In the genomic region with DNA sequence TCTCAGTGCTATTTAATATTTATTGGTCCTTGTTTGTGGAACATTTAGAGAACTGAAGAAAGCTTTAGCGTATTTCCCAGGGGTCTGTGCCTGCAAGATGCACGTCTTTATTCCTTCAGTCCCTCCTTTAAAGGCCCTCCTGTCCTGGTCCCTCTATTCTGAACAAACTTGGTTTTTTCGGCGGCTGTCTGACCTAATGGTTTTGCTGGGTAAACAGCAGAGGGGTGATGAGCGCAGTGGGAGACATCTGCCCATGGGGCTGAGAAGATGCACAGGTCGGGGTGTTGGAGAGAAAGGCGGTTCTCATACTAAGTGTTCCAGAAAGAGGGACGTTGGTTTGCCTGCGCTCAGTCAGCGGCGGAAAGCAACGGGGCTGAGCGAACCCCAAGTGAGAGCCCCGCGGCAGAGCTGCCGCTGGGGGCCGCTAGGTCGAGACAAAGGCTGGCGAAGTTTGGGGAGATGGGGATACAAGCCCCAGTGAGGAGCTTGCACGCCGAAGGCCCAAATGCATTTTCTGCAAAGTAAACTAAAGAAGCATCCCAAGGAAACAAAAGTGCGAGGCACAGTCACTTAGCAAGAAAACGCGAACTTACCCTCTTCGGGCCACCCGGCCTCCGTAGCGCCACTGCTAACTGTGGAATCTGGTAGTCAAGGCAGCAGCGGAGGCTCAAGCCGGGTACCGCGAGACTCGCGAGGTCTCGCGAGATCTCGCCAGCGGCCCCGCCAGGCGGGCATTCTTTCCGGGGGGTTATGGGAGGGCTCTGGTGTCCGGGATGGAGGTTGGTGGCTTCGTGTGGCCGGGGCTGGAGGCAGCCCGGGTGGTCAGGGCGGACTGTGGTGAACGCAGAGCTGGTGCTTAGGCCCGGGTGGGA, we compare ENCODE assay signal across 8 mouse cellular contexts. TPM values are rescaled to one million over a fixed set of nuclear protein-coding genes. Genes with fewer than 3 reads are reported as not detected.
DNase-seq lines count a peak whose midpoint lies in the region; ATAC-seq and TF ChIP-seq lines count a peak whose summit lies in the region.

A gene (minus strand): TSS at position 645 of the 872 bp plus-strand sequence.
A gene (plus strand): TSS at position 734 of the 872 bp plus-strand sequence.

- H3K36me3 ChIP-seq in embryonic facial prominence, embryonic 15.5 days, result peaks cover 11% of the 10 kb centered on the region
- H3K36me3 ChIP-seq in limb, embryonic 14.5 days (ENCODE audit: control insufficient read depth, insufficient read depth, low read length), result peaks cover 12% of the 10 kb centered on the region
- no peaks in the 10 kb centered on the region for H3K36me3 ChIP-seq in midbrain, postnatal 0 days (ENCODE audit: insufficient read depth, low read length)

- H3K27ac ChIP-seq in bone marrow, adult 2 months (ENCODE audit: control insufficient read depth, insufficient read depth, low read depth, low read length, poor library complexity), result peak within 1 kb of the TSS; percentile 80
- H3K27ac ChIP-seq in embryonic facial prominence, embryonic 15.5 days (replicated peaks), result peak within 1 kb of the TSS; percentile 98
- H3K27ac ChIP-seq in limb, embryonic 14.5 days (replicated peaks; ENCODE audit: low read depth, low read length), result peak within 1 kb of the TSS; percentile 95
- H3K27ac ChIP-seq in midbrain, postnatal 0 days (ENCODE audit: low read depth, low read length), result peak within 1 kb of the TSS; percentile 98

- H3K4me3 ChIP-seq in bone marrow, adult 2 months (replicated peaks; ENCODE audit: control insufficient read depth, low read depth, low read length), result peak within 1 kb of the TSS; percentile 92
- H3K4me3 ChIP-seq in embryonic facial prominence, embryonic 15.5 days (replicated peaks), result peak within 1 kb of the TSS; percentile 99
- H3K4me3 ChIP-seq in limb, embryonic 14.5 days (replicated peaks; ENCODE audit: low read length), result peak within 1 kb of the TSS; percentile 97
- H3K4me3 ChIP-seq in midbrain, postnatal 0 days (ENCODE audit: low read depth, low read length), result peak within 1 kb of the TSS; percentile 97

- H3K9me3 ChIP-seq in embryonic facial prominence, embryonic 15.5 days (replicated peaks), result no peaks in the 10 kb centered on the region
- no peaks in the 10 kb centered on the region for H3K9me3 ChIP-seq in limb, embryonic 14.5 days (ENCODE audit: control insufficient read depth, low read length)
- H3K9me3 ChIP-seq in midbrain, postnatal 0 days (ENCODE audit: low read length), result no peaks in the 10 kb centered on the region

- peak; percentile 39; the same call in 1 of the 2 replicates for TF ChIP-seq CTCF in bone marrow, adult 2 months (IDR thresholded peaks at IDR 0.05; ENCODE audit: control insufficient read depth, insufficient read depth, low read length)
- peak; percentile 57 for TF ChIP-seq CTCF in midbrain, postnatal 0 days (IDR thresholded peaks at IDR 0.05)

- H3K9ac ChIP-seq in embryonic facial prominence, embryonic 15.5 days, result peak within 1 kb of the TSS; percentile 98
- peak within 1 kb of the TSS; percentile 96 for H3K9ac ChIP-seq in limb, embryonic 14.5 days (ENCODE audit: low read depth, low read length, severe bottlenecking)
- peak within 1 kb of the TSS; percentile 100 for H3K9ac ChIP-seq in midbrain, postnatal 0 days (replicated peaks; ENCODE audit: low read length, poor library complexity, severe bottlenecking)

- ATAC-seq in embryonic facial prominence, embryonic 15.5 days (ENCODE audit: insufficient number of reproducible peaks, low FRiP score, low TSS enrichment, low read depth), result peak; percentile 95
- peak; percentile 95 for ATAC-seq in limb, embryonic 14.5 days (ENCODE audit: low FRiP score, low read depth)
- peak; percentile 97 for ATAC-seq in midbrain, postnatal 0 days (ENCODE audit: low FRiP score)

- DNase-seq in 416B (ENCODE audit: low read depth), result peak; percentile 96
- peak; percentile 91 for DNase-seq in heart, adult 8-10 months (ENCODE audit: low spot score)
- DNase-seq in kidney, adult 9 months, result peak; percentile 94
- peak; percentile 95 for DNase-seq in limb, embryonic 14.5 days (ENCODE audit: low spot score)
- peak; percentile 98 for DNase-seq in midbrain, postnatal 0 days (ENCODE audit: low spot score)
- DNase-seq in spleen, postnatal 14 days (ENCODE audit: low spot score in 2 of 2), result peak; percentile 84 to 88

- no peaks in the 10 kb centered on the region; the same call in 1 of the 2 replicates for H3K4me1 ChIP-seq in bone marrow, adult 2 months (ENCODE audit: control insufficient read depth, insufficient read depth, low read length)
- H3K4me1 ChIP-seq in embryonic facial prominence, embryonic 15.5 days, result peaks cover 3% of the 10 kb centered on the region
- H3K4me1 ChIP-seq in limb, embryonic 14.5 days (ENCODE audit: control insufficient read depth, insufficient read depth, low read length), result peaks cover 7% of the 10 kb centered on the region
- 0 out of 2 replicates have a peak, but pooled peaks cover 3% of the 10 kb centered on the region for H3K4me1 ChIP-seq in midbrain, postnatal 0 days (ENCODE audit: insufficient read depth, low read length)

- under 1% methylated on average over 48 of the region's 48 CpGs for WGBS in bone marrow, adult 2 months
- WGBS in embryonic facial prominence, embryonic 15.5 days, result under 1% methylated on average over 48 of the region's 48 CpGs
- WGBS in limb, embryonic 14.5 days, result under 1% methylated on average over 46 of the region's 48 CpGs
- WGBS in midbrain, postnatal 0 days, result 0% methylated on average over 47 of the region's 48 CpGs

- TF ChIP-seq POLR2A in bone marrow, adult 2 months (IDR thresholded peaks at IDR 0.05; ENCODE audit: borderline replicate concordance, control insufficient read depth, low read depth, low read length), result peak; percentile 69; the same call in 1 of the 2 replicates
- peak; percentile 80; the same call in 1 of the 2 replicates for TF ChIP-seq POLR2A in limb, embryonic 14.5 days (IDR thresholded peaks at IDR 0.05; ENCODE audit: borderline replicate concordance, extremely low read depth, insufficient read depth, insufficient read length)

- no peaks in the 10 kb centered on the region for H3K27me3 ChIP-seq in embryonic facial prominence, embryonic 15.5 days
- H3K27me3 ChIP-seq in limb, embryonic 14.5 days (ENCODE audit: control insufficient read depth, insufficient read depth, low read length), result no peaks in the 10 kb centered on the region
- no peaks in the 10 kb centered on the region for H3K27me3 ChIP-seq in midbrain, postnatal 0 days (ENCODE audit: insufficient read depth, low read length)

- peak within 1 kb of the TSS; percentile 55 for H3K4me2 ChIP-seq in embryonic facial prominence, embryonic 15.5 days (replicated peaks)
- peak within 1 kb of the TSS; percentile 72 for H3K4me2 ChIP-seq in limb, embryonic 14.5 days (replicated peaks; ENCODE audit: low read depth, low read length, severe bottlenecking)
- peak within 1 kb of the TSS; percentile 62 for H3K4me2 ChIP-seq in midbrain, postnatal 0 days (ENCODE audit: low read depth, low read length, poor library complexity, severe bottlenecking)

RNA-seq across cellular contexts. Expression of the first gene that starts in this region (rescaled TPM):
- polyA plus RNA-seq in bone marrow, adult 2 months (2011; ENCODE audit: insufficient read depth, insufficient read length, low replicate concordance, missing spikeins), result 3.5 and 3.8 TPM in 2 replicates
- polyA plus RNA-seq in embryonic facial prominence, embryonic 15.5 days (2015; fragmentation: Nextera tagmentation; extraction: Ambion mirVana), result 26.3 and 26.7 TPM in 2 replicates
- 1 to 10 TPM; 5.1 to 6.3 (median 5.3) TPM for total RNA-seq in heart, adult 8-10 months (2022)
- polyA plus RNA-seq in limb, embryonic 14.5 days (2012; rRNA removed), result 11.1 and 12.1 TPM in 2 replicates
- polyA plus RNA-seq in limb, embryonic 14.5 days (2014; fragmentation: Nextera tagmentation; extraction: Ambion mirVana), result 21.8 and 26.9 TPM in 2 replicates
- 11.2 and 12.9 TPM in 2 replicates for total RNA-seq in midbrain, postnatal 0 days (2014; rRNA removed)
- polyA plus RNA-seq in midbrain, postnatal 0 days (2015; fragmentation: Nextera tagmentation; extraction: Ambion mirVana), result 7.4 and 9.2 TPM in 2 replicates

RNA-seq across cellular contexts. Expression of the second gene that starts in this region (rescaled TPM):
- 14.5 and 17.5 TPM in 2 replicates for polyA plus RNA-seq in bone marrow, adult 2 months (2011; ENCODE audit: insufficient read depth, insufficient read length, low replicate concordance, missing spikeins)
- polyA plus RNA-seq in embryonic facial prominence, embryonic 15.5 days (2015; fragmentation: Nextera tagmentation; extraction: Ambion mirVana), result 39.8 and 42.3 TPM in 2 replicates
- 10 to 100 TPM; 19.4 to 23.1 (median 21.4) TPM for total RNA-seq in heart, adult 8-10 months (2022)
- polyA plus RNA-seq in limb, embryonic 14.5 days (2012; rRNA removed), result 33.7 and 34.9 TPM in 2 replicates
- polyA plus RNA-seq in limb, embryonic 14.5 days (2014; fragmentation: Nextera tagmentation; extraction: Ambion mirVana), result 26.6 and 28.1 TPM in 2 replicates
- 23.6 and 33.3 TPM in 2 replicates for total RNA-seq in midbrain, postnatal 0 days (2014; rRNA removed)
- polyA plus RNA-seq in midbrain, postnatal 0 days (2015; fragmentation: Nextera tagmentation; extraction: Ambion mirVana), result 36.4 and 42.0 TPM in 2 replicates

Comparison
In these comparisons a context has a peak if more than half of its experiments do, and no peak if none do; other contexts are left out.
1. Peak in every context shown above with its lines: DNase-seq, ATAC-seq, H3K4me3 ChIP-seq and H3K27ac ChIP-seq.